Mouse (Mus musculus): ENCODE results near the gene Oscp1.

The Oscp1 gene

GRCm38 (mm10) chr4:126111153-126111549 is 52.8 kb downstream of the Oscp1 start:
- DNase-seq = peak; percentile 20

DNA sequence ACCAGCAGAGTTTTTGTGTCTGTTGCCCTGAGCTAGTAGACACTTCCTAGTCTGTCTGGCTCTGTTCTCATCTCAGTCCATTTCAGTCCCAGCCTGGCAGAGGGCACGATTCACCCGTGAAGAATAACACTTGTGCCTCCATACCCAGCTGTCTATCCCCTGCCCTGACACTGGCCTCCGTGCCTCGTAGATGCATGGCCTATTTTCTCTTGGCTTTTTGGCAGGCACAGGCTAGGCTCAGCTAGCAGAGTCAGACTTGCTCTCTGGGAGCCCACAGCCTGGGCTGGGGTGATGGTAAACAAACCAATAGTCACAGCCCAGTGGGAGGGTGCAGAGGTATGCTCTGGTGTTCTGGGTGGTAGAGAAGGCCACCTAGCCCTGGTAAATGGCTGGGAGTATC is 54.9 kb downstream of the Oscp1 start:
- peak; percentile 30 for DNase-seq

DNA sequence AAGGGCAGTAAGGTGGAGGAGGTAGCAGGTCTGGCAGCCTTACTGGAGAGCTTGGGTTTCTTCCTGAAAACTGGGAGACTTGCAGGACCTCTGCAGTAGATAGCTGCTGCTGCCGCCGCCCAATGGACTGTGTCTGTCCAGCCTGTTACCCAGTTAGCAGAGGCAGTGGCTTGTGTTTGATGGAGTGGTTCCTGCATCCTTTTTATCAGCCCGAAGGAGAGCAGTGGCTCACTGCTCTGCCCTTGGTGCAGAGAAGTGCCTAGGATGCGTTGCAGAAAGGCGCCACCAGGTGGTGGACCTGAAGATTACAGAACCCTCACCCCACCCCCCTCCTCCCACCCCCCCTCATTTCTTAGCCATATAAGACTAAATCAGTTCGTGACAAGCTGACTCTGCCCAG is 55.6 kb downstream of the Oscp1 start:
- peak; percentile 63 for DNase-seq

- no peak for DNase-seq
Measured at GRCm38 (mm10) chr4:126115411-126115810, 57.0 kb downstream of the Oscp1 start.

- no peak for DNase-seq
Measured at GRCm38 (mm10) chr4:126115871-126116521, 57.6 kb downstream of the Oscp1 start.

GRCm38 (mm10) chr4:126117116-126117515 is 58.8 kb downstream of the Oscp1 start:
- DNase-seq = peak; percentile 21

- DNase-seq = no peak
Measured at GRCm38 (mm10) chr4:126118651-126119050, 60.3 kb downstream of the Oscp1 start.

- DNase-seq = no peak
Measured at GRCm38 (mm10) chr4:126119051-126119450, 60.7 kb downstream of the Oscp1 start.

GRCm38 (mm10) chr4:126120052-126120451 is 61.7 kb downstream of the Oscp1 start:
- DNase-seq = no peak

DNA sequence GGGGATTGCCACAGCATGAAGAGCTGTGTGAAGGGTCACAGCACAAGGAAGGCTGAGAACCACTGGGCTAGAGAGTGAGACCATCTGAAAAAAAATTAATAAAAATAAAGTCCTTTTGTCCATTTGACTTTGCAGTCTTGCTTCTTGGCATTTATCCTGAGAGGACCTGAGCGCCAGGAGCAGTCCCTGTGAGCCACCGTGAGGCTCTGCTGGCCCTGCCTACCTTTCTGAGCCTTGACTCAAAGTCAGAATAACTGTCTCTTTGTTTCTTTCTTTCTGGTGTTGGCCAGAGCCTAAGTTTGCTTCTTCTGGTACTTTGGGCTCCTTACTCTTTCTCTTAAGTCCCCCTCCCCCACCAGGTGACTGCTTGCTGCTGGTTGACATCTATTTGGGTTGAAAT is 62.1 kb downstream of the Oscp1 start:
- DNase-seq = no peak

DNA sequence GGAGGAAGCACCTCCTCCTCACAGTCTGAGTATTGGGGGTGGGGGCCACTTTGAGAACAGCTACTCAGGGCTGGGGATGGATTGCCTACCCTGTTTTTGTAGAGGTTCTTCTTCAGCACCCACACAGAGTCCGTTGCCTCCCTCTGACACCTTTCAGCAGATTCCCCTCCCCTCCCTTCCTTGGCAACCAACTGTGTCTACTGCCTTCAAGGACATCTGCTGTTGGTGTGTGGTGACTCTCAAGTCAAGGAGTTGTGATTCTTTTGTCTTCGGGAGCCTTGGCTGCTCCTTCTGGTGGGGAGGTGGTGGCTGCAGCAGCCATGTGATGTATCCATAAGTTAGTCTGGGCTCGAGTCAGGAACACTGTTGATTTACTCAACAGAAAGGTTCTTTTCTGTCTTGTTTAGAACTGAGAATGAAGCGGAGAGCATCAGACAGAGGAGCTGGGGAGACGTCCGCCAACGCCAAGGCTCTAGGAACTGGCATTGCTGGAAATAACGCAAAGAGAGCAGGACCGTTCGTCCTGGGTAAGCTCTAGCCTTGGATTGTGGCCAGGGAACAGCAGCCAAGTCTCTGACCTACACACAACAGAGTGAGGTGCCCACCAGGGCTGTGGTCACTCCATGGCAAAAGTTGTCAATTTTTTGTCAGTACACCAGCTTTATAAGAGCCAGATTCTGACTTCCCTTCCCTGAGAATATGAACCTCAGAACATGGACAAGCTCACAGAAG is 65.1 kb downstream of the Oscp1 start:
- DNase-seq = no peak

GRCm38 (mm10) chr4:126130502-126130901 is 72.1 kb downstream of the Oscp1 start:
- no peak for DNase-seq

GRCm38 (mm10) chr4:126131290-126132121 is 73.1 kb downstream of the Oscp1 start:
- DNase-seq = peak; percentile 41

GRCm38 (mm10) chr4:126132636-126133264 is 74.4 kb downstream of the Oscp1 start:
- no peak for DNase-seq

- no peak for DNase-seq
Measured at GRCm38 (mm10) chr4:126134236-126134635, 75.9 kb downstream of the Oscp1 start.

DNA sequence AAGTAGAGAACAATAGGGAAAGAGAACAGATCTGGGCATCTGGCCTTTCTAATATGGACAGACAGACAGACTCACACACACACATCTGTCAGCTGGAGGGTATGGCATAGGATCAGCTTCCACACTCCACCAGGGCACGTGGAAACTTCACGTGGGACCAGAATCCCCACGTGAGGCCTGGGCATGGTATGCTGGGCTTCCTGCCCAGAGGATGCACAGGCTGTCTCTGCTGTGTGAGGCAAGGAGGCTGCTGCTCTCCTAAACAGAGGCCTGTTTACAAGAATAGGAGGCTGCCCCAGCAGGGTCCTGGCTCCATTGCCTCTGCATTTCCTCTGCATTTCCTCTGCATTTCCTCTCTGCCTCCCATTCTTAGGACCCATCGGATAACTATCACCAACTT is 76.3 kb downstream of the Oscp1 start:
- no peak for DNase-seq

DNA sequence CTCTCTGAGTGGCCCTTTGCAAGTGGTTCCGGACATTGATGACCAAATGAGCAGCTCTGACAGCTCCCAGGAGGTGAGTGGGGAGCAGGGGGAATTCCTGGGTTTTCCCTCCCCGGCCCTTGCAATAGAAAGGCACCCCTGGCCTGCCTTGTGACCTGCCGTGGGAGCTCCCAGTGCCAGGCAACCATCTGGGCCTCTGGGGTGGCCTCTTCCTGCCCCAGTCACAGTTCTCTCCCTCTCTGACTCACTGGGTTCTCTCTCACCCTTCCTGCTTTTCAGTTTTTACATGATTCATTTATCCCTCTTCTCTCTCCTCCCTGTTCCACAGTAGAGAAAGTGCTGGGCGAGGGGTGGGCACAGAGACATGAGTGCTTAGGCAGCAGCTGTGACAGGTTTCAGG is 79.4 kb downstream of the Oscp1 start:
- DNase-seq = no peak

GRCm38 (mm10) chr4:126141021-126141420 is 82.7 kb downstream of the Oscp1 start:
- DNase-seq = no peak
